Mouse (Mus musculus) left cerebral cortex, postnatal 10 days (tissue): ENCODE data around the gene Iqgap2. TPM values are rescaled to one million over a fixed set of nuclear protein-coding genes. Genes with fewer than 3 reads are reported as not detected.

Source experiments
- DNase-seq, 2 experiments: peaks; one replicate each; pipeline ENCODE4 v3.0.0; 2021 to 2022; ENCODE audit warnings: low spot score in 2 of 2, mixed read lengths in 1 of 2; ENCODE audit errors: extremely low spot score in 1 of 2
- intact Hi-C: fragments of 180-260 bp; cut with DNase I; formaldehyde crosslinking; loops from one replicate; pipeline ENCODE4 v1.15.1; 2025
- total RNA-seq, 2 experiments: library from RNA; stranded (reverse); gene quantifications; 2 replicates each; pipeline ENCODE4 v1.2.3; 2021

Iqgap2 gene
- total RNA-seq, 2 experiments from 2014 or later = 10.9 TPM

GRCm38 (mm10) chr13:95688576-95688975, 203.1 kb downstream of the Iqgap2 start:
- intact Hi-C loops = no loop called here

DNA sequence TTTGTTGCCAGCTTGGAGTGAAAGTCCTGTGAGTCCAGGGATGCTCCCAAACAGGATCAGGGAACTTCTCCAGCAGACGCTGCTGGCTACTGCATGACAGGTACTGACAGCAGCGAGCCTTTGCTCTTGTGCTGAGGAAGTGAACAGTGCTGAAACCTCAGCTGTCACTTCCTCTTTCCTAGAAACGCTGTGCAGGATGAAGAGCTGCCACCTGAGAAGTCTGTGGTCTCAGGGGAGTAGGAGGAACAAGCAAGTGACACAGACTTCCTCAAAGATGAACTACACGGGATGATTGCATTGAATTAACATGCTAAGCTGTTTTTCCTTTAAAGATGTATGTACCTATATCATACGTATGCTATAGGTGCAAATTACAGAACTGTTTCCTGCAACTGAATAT, 206.0 kb downstream of the Iqgap2 start:
- DNase-seq = no peak
- intact Hi-C loops = no loop called here

More at GRCm38 (mm10) chr13:95688576-95688975, 203.1 kb downstream of the Iqgap2 start:
- DNase-seq = no peak

- intact Hi-C loops = no loop called here
- no peak for DNase-seq
Observed at GRCm38 (mm10) chr13:95684656-95685244, 207.0 kb downstream of the Iqgap2 start.

DNA sequence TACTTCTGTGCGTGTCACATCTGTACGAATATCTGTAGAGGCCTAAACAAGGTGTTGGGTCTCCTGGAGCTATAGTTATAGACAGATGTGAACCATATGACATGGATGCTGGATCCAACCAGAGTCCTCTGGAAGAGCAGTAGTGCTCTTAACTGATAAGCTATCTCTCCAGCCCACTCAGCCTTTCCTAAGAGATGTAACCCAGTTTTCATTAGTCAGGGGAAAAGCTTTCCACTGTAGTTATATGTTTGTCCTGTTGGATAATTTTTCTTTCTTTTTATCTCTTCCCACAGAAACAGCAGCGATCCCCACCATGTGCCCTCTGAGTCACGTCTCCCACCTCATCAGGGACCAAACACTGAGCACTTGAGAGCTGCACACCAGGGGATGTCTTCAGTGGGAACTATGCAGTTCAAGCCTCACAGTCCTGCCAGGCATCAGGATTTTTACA, 212.2 kb downstream of the Iqgap2 start:
- intact Hi-C loops = no loop called here

GRCm38 (mm10) chr13:95679078-95679477, 212.6 kb downstream of the Iqgap2 start:
- no peak for DNase-seq
- intact Hi-C loops = no loop called here

More for the DNA sequence above, 212.2 kb downstream of the Iqgap2 start:
- no peak for DNase-seq

DNA sequence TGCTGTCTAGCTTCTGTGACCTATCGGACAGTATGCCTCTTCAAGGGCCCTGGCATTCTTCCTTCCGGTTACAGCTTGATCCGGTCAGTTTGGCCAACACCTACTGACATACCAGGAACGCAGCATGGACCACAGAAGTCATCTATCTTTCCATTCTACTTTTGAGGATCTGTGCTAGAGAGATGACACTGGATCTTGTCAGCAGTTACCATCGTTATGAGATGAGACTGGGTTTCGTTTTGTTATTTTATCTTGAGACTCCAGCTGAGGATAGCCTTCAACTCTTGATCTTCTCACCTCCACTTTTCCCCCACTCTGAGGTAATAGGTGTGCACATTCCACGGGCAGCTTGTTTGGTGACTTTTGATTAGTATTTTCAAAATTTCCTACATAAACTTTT, 219.3 kb downstream of the Iqgap2 start:
- intact Hi-C loops = no loop called here
- DNase-seq = no peak

DNA sequence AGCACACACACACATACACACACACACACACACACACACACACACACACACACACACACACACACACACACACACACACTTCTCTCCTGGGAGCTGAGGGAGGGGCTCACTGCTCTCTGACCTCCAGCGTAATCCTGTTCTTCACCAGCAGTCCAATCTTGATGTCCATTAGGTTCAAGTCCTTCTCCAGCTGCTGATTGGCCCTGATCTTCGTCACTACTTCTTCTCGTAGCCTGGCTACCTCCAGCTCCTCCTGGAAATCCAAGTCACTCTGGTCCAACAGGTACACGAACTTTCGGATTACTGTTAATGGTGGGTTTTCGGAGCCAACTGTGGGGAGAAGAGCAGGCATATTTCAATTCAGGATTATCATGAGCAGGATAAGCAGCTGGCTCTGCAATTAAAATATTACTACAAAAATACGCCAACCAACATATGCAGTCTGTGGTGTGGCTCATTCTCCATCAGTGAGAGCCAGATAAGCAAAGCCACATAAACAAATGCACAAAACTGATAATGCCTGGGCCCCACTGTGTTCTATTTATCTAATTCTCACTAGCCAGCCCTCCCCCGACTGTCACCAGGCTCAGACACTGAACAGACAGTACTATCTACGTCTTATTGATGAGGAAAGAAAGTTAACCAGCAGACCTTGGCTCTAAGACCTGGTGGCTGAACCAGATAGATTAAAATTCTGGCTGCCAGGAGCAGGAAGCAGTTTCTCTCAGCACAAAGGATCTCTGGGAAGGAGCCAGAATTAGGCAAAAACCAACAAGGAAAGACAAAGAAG, 220.4 kb downstream of the Iqgap2 start:
- intact Hi-C loops = no loop called here
- no peak for DNase-seq

- intact Hi-C loops = no loop called here
- no peak for DNase-seq
Observed at GRCm38 (mm10) chr13:95670534-95670933, 221.2 kb downstream of the Iqgap2 start.

DNA sequence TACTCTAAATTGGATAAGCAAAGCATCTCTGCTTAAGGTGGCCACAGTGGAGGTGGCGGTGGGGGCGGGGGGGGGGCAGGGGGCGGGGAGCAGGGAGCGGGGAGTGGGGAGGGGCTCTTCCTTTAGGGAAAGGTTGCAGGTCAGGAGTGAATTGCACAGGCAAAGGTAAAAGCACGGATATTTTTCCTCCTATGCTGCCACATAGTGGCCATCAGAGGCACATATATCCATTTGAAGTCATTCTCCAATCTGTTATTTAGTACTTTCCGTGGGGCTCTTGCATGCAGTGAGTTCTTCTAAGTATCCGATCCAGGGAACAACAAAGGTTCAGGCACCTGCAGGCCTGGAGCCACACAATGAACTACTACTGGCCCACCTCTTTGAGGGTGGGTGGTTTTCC, 224.5 kb downstream of the Iqgap2 start:
- no peak for DNase-seq
- intact Hi-C loops = loop anchor here (5.0 kb wide), 1 partner anchor 105 kb away; no protein-coding TSS in a partner anchor

DNA sequence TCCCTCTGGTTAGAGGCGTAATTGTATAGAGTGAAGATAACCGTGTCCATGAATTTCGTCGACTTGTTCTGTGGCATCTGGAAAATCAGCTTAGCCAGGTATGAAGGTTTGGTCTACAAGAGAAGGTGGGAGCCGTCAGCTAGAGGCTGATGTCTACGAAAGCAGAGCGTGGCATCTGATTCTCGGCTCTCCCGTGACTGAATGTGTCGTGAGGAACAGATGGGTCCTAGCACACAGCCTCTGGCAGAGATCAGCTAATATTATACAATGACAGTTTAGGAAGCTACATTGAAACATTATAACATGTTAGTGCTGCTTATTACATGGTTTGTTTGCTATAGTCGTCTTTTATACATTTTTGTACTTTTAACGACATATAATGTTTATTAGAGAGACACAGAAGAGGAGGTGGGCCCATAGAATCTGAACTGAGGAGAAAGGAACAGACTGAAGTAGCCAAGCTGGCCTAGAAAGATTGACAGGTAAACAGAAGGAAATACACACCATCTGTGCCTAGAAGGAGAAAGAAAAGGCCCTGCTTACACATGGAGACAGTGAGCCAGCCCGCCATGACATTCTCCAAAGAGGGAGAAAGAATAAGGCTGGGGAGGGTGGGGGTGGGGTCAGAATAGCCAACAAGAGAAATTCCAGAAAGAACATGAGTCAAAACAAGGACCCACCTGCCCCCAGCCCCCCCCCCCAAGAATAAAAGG, 225.9 kb downstream of the Iqgap2 start:
- no peak for DNase-seq
- intact Hi-C loops = loop anchor here (5.0 kb wide), 1 partner anchor 103 kb away; no protein-coding TSS in a partner anchor

- no peak for DNase-seq
- intact Hi-C loops = no loop called here
Observed at GRCm38 (mm10) chr13:95663834-95664233, 227.9 kb downstream of the Iqgap2 start.

DNA sequence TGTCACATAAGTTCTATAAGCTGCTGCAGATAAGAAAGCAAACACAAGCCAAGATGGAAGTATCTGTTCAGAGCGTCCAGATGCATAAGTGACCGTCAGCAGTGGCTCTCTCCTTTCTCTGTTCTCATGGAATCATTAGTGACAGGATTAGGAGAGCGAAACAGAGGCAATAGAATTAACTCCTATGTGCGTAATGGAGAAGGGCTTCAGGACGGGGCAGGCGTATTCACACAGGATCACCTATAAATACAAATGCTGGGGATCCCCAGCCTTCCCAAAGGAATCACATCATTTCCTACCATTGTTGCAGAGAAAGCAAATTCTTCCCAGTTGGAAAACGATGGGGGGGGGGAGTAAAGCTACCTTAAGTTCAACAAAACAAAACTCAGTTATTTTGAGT, 232.3 kb downstream of the Iqgap2 start:
- DNase-seq = no peak
- intact Hi-C loops = no loop called here

DNA sequence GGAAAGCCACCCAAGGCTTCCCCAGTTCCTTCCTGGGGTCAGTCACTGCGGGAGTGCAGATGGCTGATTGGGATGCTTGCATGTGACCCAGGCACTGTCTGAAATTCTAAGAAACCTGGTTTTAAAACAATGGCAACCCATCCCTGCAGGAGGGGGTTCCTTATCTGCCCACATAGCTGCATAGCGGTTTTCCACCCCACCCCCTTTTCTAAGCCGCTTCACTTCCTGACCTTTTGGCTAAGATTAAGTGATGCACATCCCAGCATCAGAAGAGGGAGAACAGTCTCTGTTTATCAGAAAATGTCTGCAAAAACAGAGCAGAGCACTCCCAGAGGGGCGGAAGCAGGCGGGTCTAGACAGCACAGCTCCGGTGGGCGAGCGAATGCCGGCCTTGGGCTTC, 234.6 kb downstream of the Iqgap2 start:
- intact Hi-C loops = no loop called here
- DNase-seq = no peak

GRCm38 (mm10) chr13:95655284-95655683, 236.4 kb downstream of the Iqgap2 start:
- no peak for DNase-seq
- intact Hi-C loops = no loop called here

GRCm38 (mm10) chr13:95653696-95654095, 238.0 kb downstream of the Iqgap2 start:
- DNase-seq = no peak
- intact Hi-C loops = no loop called here

GRCm38 (mm10) chr13:95651870-95652668, 239.7 kb downstream of the Iqgap2 start:
- intact Hi-C loops = no loop called here
- no peak for DNase-seq

GRCm38 (mm10) chr13:95649941-95650340, 241.8 kb downstream of the Iqgap2 start:
- intact Hi-C loops = no loop called here
- DNase-seq = no peak

- DNase-seq = no peak
- intact Hi-C loops = no loop called here
Observed at GRCm38 (mm10) chr13:95647248-95647647, 244.5 kb downstream of the Iqgap2 start.

DNA sequence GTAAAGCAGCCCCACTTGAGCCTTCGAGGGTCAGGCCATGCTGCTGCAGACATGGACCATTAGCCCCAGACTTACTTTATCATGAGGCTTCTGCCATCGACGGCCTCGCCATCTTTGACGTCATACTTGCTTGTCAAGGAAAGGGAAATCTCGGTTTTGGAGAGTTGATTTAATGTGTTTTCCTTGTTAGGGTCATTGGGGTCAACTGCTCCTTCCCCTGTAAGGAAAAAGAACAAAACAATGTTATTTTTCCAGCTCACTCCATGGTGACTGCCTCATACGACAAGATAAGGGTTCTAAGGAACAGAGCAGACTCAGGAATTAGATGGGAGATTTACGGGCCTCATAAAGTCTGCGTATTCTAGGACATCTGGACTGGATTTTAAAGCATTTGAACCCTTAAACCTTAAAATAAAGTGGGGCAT, 245.0 kb downstream of the Iqgap2 start:
- no peak for DNase-seq
- intact Hi-C loops = no loop called here
